Mouse (Mus musculus) heart, adult 2 months (tissue): ENCODE results near the gene Extl1. TPM values are rescaled to one million over a fixed set of nuclear protein-coding genes. Genes with fewer than 3 reads are reported as not detected.

ENCODE experiments used
- DNase-seq, 2 experiments: peaks; one replicate each; pipeline ENCODE4 v3.0.0; 2021
- H3K27ac ChIP-seq: fragments of 200-600 bp; 2 replicates; pipeline ENCODE4 v1.8.1; 2022
- H3K27me3 ChIP-seq: fragments of 200-500 bp; 2 replicates; pipeline ENCODE4 v1.6.1; 2012; ENCODE audit warnings: mild to moderate bottlenecking, low read length, inconsistent platforms, mixed read lengths; ENCODE audit not compliant: control insufficient read depth, insufficient read depth
- H3K36me3 ChIP-seq: fragments of 200-500 bp; 2 replicates; pipeline ENCODE4 v1.6.1; 2012; ENCODE audit warnings: low read length, inconsistent platforms; ENCODE audit not compliant: control insufficient read depth, insufficient read depth
- H3K4me1 ChIP-seq: fragments of 200-500 bp; 2 replicates; pipeline ENCODE4 v1.6.1; 2011; ENCODE audit warnings: low read length; ENCODE audit not compliant: control insufficient read depth, insufficient read depth
- H3K4me3 ChIP-seq: fragments of 200-600 bp; 2 replicates; pipeline ENCODE4 v1.8.1; 2022
- H3K79me2 ChIP-seq: fragments of 200-500 bp; replicated peaks from 2 replicates; pipeline ENCODE4 v1.6.1; 2012; ENCODE audit warnings: mild to moderate bottlenecking, inconsistent platforms, low read length, moderate library complexity, mixed read lengths; ENCODE audit not compliant: control insufficient read depth, insufficient read depth
- H3K9ac ChIP-seq: fragments of 200-500 bp; 2 replicates; pipeline ENCODE4 v1.6.1; 2012; ENCODE audit warnings: low read depth, mild to moderate bottlenecking, control low read depth, inconsistent platforms, low read length, mixed read lengths
- CTCF ChIP-seq: fragments of 200-600 bp; IDR thresholded peaks from 2 replicates; pipeline ENCODE4 v1.8.1; 2022; ENCODE audit warnings: antibody characterized with exemption, mild to moderate bottlenecking, moderate library complexity
- EP300 ChIP-seq: fragments of 200-500 bp; IDR thresholded peaks from 2 replicates; pipeline ENCODE4 v1.6.1; 2011; ENCODE audit warnings: low read depth, low read length, control low read depth; ENCODE audit not compliant: insufficient read depth
- POLR2A ChIP-seq: fragments of 200-500 bp; IDR thresholded peaks from 2 replicates; pipeline ENCODE4 v1.6.1; 2011; ENCODE audit warnings: mild to moderate bottlenecking, low read depth, low read length, control low read depth; ENCODE audit not compliant: insufficient read depth
- WGBS: fragments of 180-500 bp; shearing (Covaris S2); methylation state at CpG from one replicate; pipeline ENCODE4 v1.1.7; 2018; 5-methylcytosine and 5-hydroxymethylcytosine counted together
- intact Hi-C: fragments of 180-260 bp; cut with DNase I; formaldehyde crosslinking; loops from one replicate; pipeline ENCODE4 v1.15.1; 2025
- polyA plus RNA-seq: library from polyadenylated mRNA; depleted of rRNA; stranded (reverse); fragments of >200 nt; gene quantifications from 2 replicates; pipeline ENCODE4 v1.2.3, GENCODE M21; 2012
- total RNA-seq, 2 experiments: library from RNA; stranded (reverse); gene quantifications; 2 replicates each; pipeline ENCODE4 v1.2.3; 2021

The Extl1 gene
- total and polyA plus RNA-seq, 3 experiments: 18.0 to 23.7 (median 19.6) TPM

DNA sequence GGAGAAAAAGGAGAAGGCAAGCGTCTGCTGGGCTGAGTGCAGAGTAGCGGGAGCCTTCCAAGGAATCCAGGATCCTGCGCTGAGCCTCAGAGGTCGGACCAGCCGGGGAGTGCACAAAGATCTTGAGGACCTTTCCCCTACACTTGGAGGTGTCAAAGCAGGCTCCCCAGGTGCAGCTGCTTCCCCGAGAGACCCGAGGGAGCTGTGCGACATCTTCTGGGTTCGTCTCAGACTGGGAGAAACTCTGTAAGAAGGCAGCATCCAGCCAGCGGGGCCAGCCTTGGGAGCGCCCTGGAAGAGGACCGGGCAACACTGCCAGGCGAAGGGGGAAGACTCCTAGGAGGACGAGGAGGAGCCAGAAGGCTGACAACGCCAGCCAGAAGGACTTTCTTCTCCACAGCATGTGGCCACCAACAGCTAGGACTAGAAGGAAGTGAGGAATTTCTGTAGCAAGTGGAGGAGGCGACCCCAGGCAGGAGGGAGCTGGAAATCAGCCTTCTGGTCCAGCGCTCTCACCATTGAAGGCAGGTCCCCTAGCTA is 12.3 kb downstream of the Extl1 start:
- Histone ChIP-seq H3K79me2 (no peaks in the 10 kb centered on the region), H3K9ac (peak overlapping the region; percentile 61), H3K4me1 (0 out of 2 replicates have a peak, but pooled peaks cover 1% of the 10 kb centered on the region), H3K27me3 (peaks cover 4% of the 10 kb centered on the region), H3K4me3 (peak overlapping the region; percentile 58), H3K36me3 (no peaks in the 10 kb centered on the region), H3K27ac (peak overlapping the region; percentile 65; the same call in 1 of the 2 replicates)
- intact Hi-C loops: loop anchor here (5.0 kb wide), 1 partner anchor 94 kb away; no protein-coding TSS in a partner anchor
- TF ChIP-seq POLR2A (no peak), EP300 (no peak), CTCF (no peak)
- DNase-seq: peak; percentile 16 to 30
- under 1% methylated on average over 17 of the region's 17 CpGs for WGBS

DNA sequence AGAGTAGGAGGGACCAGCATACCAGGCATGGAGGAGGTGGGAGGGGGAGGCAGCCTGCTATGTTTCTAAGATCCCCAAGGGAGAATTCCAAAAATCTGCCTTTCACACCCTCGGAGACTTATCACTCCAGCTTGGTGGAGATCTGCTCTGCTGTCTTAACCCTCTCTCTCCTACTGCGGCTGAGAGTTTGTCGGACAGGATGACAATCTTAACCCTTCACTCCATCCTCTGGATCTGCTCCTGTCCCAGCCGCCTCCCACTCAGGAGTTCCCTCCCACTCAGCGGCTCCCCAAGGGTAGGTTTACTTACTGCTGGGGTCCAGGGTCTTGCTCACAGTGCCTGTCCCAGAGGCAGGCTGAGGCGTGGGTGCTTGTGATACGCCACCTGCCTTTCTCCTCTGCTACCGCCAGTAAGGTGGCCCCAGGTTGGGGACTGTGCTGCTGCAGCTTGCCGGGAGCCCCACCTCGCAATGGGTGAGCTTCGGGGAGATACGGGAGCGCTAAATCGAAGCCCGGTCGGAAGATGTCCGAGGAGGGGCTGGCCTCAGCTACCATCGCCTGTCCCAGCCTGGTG is 12.9 kb downstream of the Extl1 start:
- 0 out of 2 replicates have a peak, but pooled peaks cover 1% of the 10 kb centered on the region for H3K4me1 ChIP-seq
- no peaks in the 10 kb centered on the region for H3K36me3 ChIP-seq
- TF ChIP-seq EP300 (no peak), CTCF (no peak), POLR2A (no peak)
- intact Hi-C loops: loop anchor here (5.0 kb wide), 1 partner anchor 93 kb away; no protein-coding TSS in a partner anchor
- peak overlapping the region; percentile 61 for H3K9ac ChIP-seq
- DNase-seq: peak in 1 of 2 experiments; percentile 31
- H3K27ac ChIP-seq: no peak overlapping the region; the same call in 1 of the 2 replicates
- 5% methylated on average over 18 of the region's 18 CpGs for WGBS
- H3K4me3 ChIP-seq: peak overlapping the region; percentile 58
- H3K79me2 ChIP-seq: no peaks in the 10 kb centered on the region
- peaks cover 4% of the 10 kb centered on the region for H3K27me3 ChIP-seq

DNA sequence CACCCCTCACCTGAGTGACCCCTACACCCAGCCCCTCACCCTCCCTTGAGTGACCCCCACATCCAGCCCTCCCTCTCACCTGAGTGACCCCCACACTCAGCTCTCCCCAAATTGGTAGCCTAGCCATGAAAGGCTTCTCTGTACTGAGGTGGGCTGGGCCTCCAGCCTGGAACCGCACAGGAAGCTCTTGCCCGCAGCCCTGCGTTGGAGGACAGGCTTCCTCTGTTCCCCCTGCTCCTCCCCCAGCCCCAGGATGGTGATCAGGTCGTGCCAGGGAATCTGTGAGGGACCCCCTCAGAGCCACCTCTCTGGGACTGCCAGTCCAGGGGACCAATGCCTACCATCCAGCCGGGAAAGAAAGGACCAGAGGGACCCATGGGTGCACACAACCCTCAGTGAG is 18.4 kb downstream of the Extl1 start:
- Histone ChIP-seq H3K79me2 (no peaks in the 10 kb centered on the region), H3K27ac (no peak overlapping the region), H3K4me1 (peaks cover 1% of the 10 kb centered on the region; the same call in 1 of the 2 replicates), H3K27me3 (no peaks in the 10 kb centered on the region), H3K36me3 (no peaks in the 10 kb centered on the region), H3K9ac (no peak overlapping the region), H3K4me3 (no peak overlapping the region)
- DNase-seq: no peak
- TF ChIP-seq EP300: no peak
- no peak for TF ChIP-seq CTCF
- TF ChIP-seq POLR2A: no peak
- intact Hi-C loops: no loop called here
- 37% methylated on average over 5 of the region's 5 CpGs for WGBS

DNA sequence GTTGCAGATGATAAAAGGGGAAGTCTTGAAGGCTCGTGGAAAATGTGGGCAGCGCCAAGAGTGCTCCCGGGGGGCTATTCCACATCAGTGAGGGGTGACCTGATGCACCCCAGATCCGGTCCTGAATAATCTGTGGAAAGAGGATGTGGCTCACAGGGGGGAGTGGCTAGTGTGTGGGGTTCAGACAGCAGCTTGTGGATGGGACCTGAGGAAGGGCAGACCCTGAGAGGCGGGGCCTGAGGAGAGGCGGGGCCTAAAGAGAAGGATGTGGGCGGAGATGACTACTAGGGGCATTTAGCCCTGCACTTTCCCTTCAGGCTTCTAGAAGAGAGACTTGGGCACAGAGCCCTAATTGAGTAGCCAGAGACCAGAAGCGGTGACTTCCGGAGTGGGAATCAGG is 21.1 kb downstream of the Extl1 start:
- no peak overlapping the region for H3K9ac ChIP-seq
- peaks cover 1% of the 10 kb centered on the region; the same call in 1 of the 2 replicates for H3K4me1 ChIP-seq
- peak overlapping the region; percentile 23; the same call in 1 of the 2 replicates for H3K4me3 ChIP-seq
- H3K27me3 ChIP-seq: no peaks in the 10 kb centered on the region
- H3K79me2 ChIP-seq: no peaks in the 10 kb centered on the region
- TF ChIP-seq POLR2A (no peak), EP300 (no peak), CTCF (no peak)
- DNase-seq: peak; percentile 48 to 71
- H3K36me3 ChIP-seq: no peaks in the 10 kb centered on the region
- 22% methylated on average over 9 of the region's 9 CpGs for WGBS
- intact Hi-C loops: no loop called here
- H3K27ac ChIP-seq: no peak overlapping the region

DNA sequence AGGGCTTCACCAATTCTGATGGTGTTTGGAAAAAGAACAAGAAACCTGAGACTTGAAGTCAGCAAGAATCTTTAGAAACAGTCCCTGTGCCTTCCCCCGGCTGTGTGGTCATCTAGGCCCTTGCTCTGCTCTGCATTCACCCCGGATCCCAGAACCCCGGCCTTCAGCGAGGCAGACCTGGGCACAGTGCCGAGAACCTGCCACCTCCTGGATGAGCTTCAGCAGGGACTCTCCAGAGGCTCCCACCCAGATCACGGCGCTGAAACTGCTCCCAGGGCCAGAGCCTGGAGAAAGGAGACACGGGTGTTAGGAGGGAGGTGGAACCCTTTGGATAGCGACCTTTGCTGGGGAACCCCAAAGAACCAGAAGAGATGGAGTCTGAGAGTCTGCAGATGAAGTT is 21.5 kb downstream of the Extl1 start:
- intact Hi-C loops: no loop called here
- Histone ChIP-seq H3K9ac (no peak overlapping the region), H3K4me1 (peaks cover 1% of the 10 kb centered on the region), H3K4me3 (no peak overlapping the region), H3K79me2 (no peaks in the 10 kb centered on the region), H3K27ac (no peak overlapping the region), H3K27me3 (no peaks in the 10 kb centered on the region), H3K36me3 (no peaks in the 10 kb centered on the region)
- DNase-seq: peak; percentile 47 to 53
- TF ChIP-seq CTCF (peak; percentile 22; the same call in 1 of the 2 replicates), EP300 (no peak), POLR2A (no peak)
- 39% methylated on average over 9 of the region's 9 CpGs for WGBS

DNA sequence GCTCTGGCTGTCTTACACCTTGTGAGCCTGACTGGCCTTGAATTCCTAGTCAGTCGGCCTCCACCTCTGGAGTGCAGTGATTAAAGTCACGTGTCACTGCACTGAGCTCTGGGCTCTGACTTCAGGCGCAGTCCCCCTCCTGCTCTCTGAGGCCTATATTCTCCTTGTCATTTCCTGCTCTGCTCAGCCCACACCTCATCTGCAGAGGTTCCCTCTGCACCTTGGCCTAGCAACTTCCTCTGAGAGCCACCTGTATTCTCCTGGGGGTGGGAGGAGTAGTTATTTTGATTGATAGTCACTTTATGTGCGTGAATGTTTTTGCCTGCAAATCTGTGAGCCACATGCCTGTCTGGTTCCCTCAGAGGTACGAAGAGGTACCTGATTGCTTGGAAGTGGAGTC is 22.4 kb downstream of the Extl1 start:
- no peaks in the 10 kb centered on the region for H3K27me3 ChIP-seq
- intact Hi-C loops: no loop called here
- H3K79me2 ChIP-seq: no peaks in the 10 kb centered on the region
- H3K27ac ChIP-seq: no peak overlapping the region
- peaks cover 8% of the 10 kb centered on the region for H3K4me1 ChIP-seq
- WGBS: 32% methylated on average over 5 of the region's 5 CpGs
- H3K36me3 ChIP-seq: no peaks in the 10 kb centered on the region
- no peak overlapping the region for H3K4me3 ChIP-seq
- no peak overlapping the region for H3K9ac ChIP-seq
- DNase-seq: no peak
- TF ChIP-seq EP300 (no peak), CTCF (no peak), POLR2A (no peak)
